Mouse (Mus musculus): Measurements from ENCODE around the gene Rbm14. TPM values are rescaled to one million over a fixed set of nuclear protein-coding genes. Genes with fewer than 3 reads are reported as not detected.

Gene Rbm14
- 15.3 and 27.4 TPM in 2 replicates for polyA plus RNA-seq (2012; ENCODE audit: insufficient read depth, low replicate concordance)

DNA sequence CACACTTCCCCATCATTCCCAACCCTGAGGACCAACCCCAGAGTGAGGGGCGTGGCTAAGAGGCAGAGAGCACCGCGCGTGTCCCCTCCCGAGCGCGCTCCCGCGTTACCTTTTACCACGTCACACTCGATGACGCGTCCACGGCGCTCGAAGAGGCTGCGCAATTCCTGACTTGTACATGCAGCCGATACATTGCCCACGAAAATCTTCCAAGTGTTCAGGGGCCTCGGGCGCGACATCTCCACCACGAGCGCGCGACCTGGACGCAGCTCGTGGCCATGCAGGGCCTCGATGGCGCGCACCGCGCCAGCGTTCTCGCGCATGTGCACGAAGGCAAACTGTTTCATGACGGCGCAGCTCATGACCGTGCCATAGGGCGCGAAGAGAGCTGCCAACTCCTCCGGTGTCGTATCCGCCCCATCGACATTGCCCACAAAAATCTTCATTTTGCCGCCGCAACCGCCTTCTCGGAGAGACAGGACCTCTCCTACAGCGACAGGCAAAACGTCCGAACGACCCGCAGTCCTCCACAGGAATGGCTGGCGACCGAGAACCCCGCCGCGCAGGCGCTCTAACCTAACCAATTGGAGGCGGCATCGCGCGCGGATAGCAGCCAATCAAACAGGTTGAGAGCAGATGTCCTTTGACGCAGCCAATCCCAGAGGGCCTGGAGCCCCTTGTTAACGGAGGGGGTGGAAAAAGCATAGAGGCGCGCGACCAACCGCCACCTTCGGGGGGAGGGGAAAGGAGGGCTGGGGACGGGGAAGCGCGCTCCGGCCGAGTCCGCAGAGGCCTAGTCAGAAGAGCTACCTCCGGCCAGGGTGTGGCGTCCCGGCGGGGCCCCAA is at the start of gene Rbm14, which contains the start of gene Gm21992:
TSS of gene Rbm14 (minus strand) at position 572 of the 846 bp plus-strand sequence.
TSS of gene Gm21992 (minus strand) at position 550 of the 846 bp plus-strand sequence.
- peaks cover 10% of the 10 kb centered on the region for H3K9me3 ChIP-seq
- H3K36me3 ChIP-seq (replicated peaks; ENCODE audit: low read length), result peaks cover 4% of the 10 kb centered on the region
- H3K4me3 ChIP-seq (replicated peaks), result peak within 1 kb of the TSS; percentile 99
- TF ChIP-seq FLI1 (IDR thresholded peaks at IDR 0.05; ENCODE audit: low read length) (no peak), GATA1 (IDR thresholded peaks at IDR 0.05; ENCODE audit: borderline replicate concordance, low read length) (no peak)
- no peaks in the 10 kb centered on the region for H3K27me3 ChIP-seq (replicated peaks)
- peaks cover 37% of the 10 kb centered on the region for H3K4me1 ChIP-seq

GRCm38 (mm10) chr19:4859081-4859480 is 47.6 kb upstream of the Rbm14 start:
- peaks cover 12% of the 10 kb centered on the region for H3K4me1 ChIP-seq
- H3K36me3 ChIP-seq (replicated peaks; ENCODE audit: low read length), result no peaks in the 10 kb centered on the region
- peaks cover 83% of the 10 kb centered on the region for H3K27me3 ChIP-seq (replicated peaks)

DNA sequence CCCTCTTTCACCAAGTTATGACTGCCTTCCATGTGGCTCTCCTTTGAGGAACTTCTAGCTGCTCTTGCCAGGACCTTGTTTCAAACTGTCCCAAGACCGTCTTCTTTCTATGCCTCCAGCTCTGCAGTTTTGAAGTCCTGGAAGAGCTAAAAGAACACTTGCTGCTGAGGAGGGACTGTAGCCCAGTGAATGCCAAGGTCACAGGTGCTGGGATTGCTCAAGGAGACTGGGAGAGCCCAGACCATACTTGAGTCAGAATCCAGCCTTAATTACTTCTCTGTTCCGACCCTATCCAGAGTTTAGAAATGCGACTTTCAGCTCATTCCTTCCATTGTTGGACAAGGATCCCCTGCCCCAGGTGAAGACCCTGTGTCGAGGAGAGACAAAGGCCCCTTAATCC is 44.5 kb upstream of the Rbm14 start:
- Histone ChIP-seq H3K9me3 (no peaks in the 10 kb centered on the region), H3K4me1 (peaks cover 12% of the 10 kb centered on the region), H3K36me3 (replicated peaks; ENCODE audit: low read length) (no peaks in the 10 kb centered on the region), H3K27me3 (replicated peaks) (peaks cover 72% of the 10 kb centered on the region), H3K4me3 (replicated peaks) (no peak overlapping the region)
- TF ChIP-seq FLI1 (IDR thresholded peaks at IDR 0.05; ENCODE audit: low read length), result no peak
- TF ChIP-seq GATA1 (IDR thresholded peaks at IDR 0.05; ENCODE audit: borderline replicate concordance, low read length), result no peak

More at GRCm38 (mm10) chr19:4859081-4859480, 47.6 kb upstream of the Rbm14 start:
- no peak for TF ChIP-seq GATA1 (IDR thresholded peaks at IDR 0.05; ENCODE audit: borderline replicate concordance, low read length)
- TF ChIP-seq FLI1 (IDR thresholded peaks at IDR 0.05; ENCODE audit: low read length), result no peak
- peaks cover 5% of the 10 kb centered on the region; the same call in 1 of the 2 replicates for H3K9me3 ChIP-seq
- no peak overlapping the region for H3K4me3 ChIP-seq (replicated peaks)

DNA sequence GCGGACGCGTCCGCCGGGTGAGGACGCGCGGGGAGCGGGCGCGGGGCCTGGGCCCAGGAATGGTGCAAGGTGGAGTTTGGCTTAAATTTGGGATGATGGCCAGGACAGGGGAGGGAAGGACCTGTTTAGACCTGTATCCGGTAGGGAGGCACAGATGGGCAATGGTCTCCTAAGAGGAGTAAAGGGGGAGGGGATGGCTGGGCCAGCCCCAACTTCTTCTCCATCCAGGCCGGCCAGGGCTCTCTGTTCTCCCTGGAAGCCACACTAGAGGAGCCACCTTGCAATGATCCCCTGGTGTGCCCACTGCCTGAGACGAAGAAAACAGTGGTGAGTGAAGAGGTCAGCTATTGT is 44.0 kb upstream of the Rbm14 start:
- Histone ChIP-seq H3K27me3 (replicated peaks) (peaks cover 75% of the 10 kb centered on the region), H3K4me3 (replicated peaks) (peak overlapping the region; percentile 90), H3K4me1 (peaks cover 12% of the 10 kb centered on the region), H3K9me3 (no peaks in the 10 kb centered on the region), H3K36me3 (replicated peaks; ENCODE audit: low read length) (no peaks in the 10 kb centered on the region)
- no peak for TF ChIP-seq GATA1 (IDR thresholded peaks at IDR 0.05; ENCODE audit: borderline replicate concordance, low read length)
- TF ChIP-seq FLI1 (IDR thresholded peaks at IDR 0.05; ENCODE audit: low read length), result no peak

DNA sequence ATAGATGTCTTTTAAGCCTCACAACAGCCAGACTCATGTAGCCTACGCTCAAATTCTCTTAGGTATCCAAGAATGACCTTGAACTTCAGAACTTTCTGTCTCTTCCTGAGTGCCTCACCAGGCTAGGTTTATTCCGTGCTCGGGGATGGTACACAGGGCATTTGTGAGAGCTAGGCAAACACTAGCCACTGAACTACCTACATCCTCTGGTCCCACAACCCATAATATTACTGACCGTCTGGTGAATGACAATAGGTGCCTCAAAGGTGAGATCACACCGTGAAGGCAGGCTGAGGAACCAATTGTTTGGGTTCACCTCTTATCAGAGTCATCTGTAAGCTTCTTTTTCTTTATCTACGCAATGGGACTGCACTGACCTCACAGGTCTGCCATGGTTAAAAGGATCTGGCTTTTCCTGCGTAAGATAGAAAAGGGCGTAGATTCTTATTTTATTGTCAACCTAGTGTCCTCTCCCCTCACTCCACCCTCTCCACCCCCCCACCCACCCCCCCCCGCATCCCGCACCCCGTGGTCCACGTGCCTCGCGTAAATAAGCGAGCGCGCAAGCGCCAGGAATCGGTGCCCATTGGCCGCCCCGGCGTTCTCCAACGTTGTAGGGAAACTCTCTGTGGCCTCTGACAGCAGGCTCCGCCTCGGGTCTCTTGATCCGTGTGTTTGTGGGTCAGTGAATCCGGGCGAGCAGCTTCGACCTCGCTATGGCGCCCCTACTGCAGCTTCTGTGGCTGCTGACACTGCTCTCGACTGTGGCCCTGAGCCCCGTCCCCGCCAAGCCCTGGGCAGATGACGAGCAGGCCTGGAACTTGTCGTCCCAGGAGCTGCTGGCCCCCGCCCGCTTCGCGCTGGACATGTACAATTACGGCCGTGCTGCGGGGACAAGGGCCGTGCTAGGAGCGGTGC is 43.4 kb upstream of the Rbm14 start, which contains the start of gene Ctsf:
TSS of gene Ctsf (plus strand) at position 579 of the 918 bp plus-strand sequence.
- Histone ChIP-seq H3K4me3 (replicated peaks) (peak within 1 kb of the TSS; percentile 90), H3K4me1 (peaks cover 12% of the 10 kb centered on the region), H3K9me3 (no peaks in the 10 kb centered on the region), H3K36me3 (replicated peaks; ENCODE audit: low read length) (no peaks in the 10 kb centered on the region), H3K27me3 (replicated peaks) (peaks cover 73% of the 10 kb centered on the region)
- TF ChIP-seq FLI1 (IDR thresholded peaks at IDR 0.05; ENCODE audit: low read length), result no peak

- Histone ChIP-seq H3K4me1 (peaks cover 8% of the 10 kb centered on the region), H3K27me3 (replicated peaks) (peaks cover 48% of the 10 kb centered on the region), H3K4me3 (replicated peaks) (no peak overlapping the region), H3K9me3 (no peaks in the 10 kb centered on the region), H3K36me3 (replicated peaks; ENCODE audit: low read length) (no peaks in the 10 kb centered on the region)
- TF ChIP-seq GATA1 (IDR thresholded peaks at IDR 0.05; ENCODE audit: borderline replicate concordance, low read length) (no peak), FLI1 (IDR thresholded peaks at IDR 0.05; ENCODE audit: low read length) (no peak)
Measured at GRCm38 (mm10) chr19:4850281-4850680, 38.8 kb upstream of the Rbm14 start.

DNA sequence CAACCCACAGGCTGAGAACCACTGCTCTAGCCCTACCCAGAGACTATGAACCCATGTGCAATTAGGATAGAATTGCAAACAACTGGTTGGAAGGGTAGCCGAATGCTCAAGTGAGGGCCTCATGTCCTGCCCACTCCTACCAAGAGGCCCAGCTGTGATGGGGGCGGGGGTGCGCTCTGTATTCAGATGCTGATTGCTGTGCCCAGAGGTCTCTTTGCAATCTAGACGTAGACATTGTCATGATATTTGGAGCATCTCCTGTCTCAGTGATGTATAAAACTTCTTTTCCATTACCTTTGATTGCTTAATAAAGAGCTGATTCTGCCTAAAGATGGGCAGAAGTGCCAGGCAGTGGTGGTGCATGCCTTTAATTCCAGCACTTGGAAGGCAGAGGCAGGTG is 38.4 kb upstream of the Rbm14 start:
- Histone ChIP-seq H3K27me3 (replicated peaks) (peaks cover 45% of the 10 kb centered on the region), H3K4me1 (peaks cover 4% of the 10 kb centered on the region; the same call in 1 of the 2 replicates), H3K9me3 (no peaks in the 10 kb centered on the region), H3K36me3 (replicated peaks; ENCODE audit: low read length) (no peaks in the 10 kb centered on the region), H3K4me3 (replicated peaks) (no peak overlapping the region)
- no peak for TF ChIP-seq FLI1 (IDR thresholded peaks at IDR 0.05; ENCODE audit: low read length)
- no peak for TF ChIP-seq GATA1 (IDR thresholded peaks at IDR 0.05; ENCODE audit: borderline replicate concordance, low read length)

- TF ChIP-seq GATA1 (IDR thresholded peaks at IDR 0.05; ENCODE audit: borderline replicate concordance, low read length) (no peak), FLI1 (IDR thresholded peaks at IDR 0.05; ENCODE audit: low read length) (no peak)
- Histone ChIP-seq H3K27me3 (replicated peaks) (peaks cover 35% of the 10 kb centered on the region), H3K36me3 (replicated peaks; ENCODE audit: low read length) (no peaks in the 10 kb centered on the region), H3K4me1 (peaks cover 3% of the 10 kb centered on the region; the same call in 1 of the 2 replicates), H3K9me3 (no peaks in the 10 kb centered on the region), H3K4me3 (replicated peaks) (no peak overlapping the region)
Measured at GRCm38 (mm10) chr19:4847490-4847889, 36.1 kb upstream of the Rbm14 start.

GRCm38 (mm10) chr19:4845846-4846245 is 34.4 kb upstream of the Rbm14 start:
- peaks cover 3% of the 10 kb centered on the region; the same call in 1 of the 2 replicates for H3K4me1 ChIP-seq
- H3K4me3 ChIP-seq (replicated peaks), result no peak overlapping the region
- H3K27me3 ChIP-seq (replicated peaks), result peaks cover 47% of the 10 kb centered on the region
- no peak for TF ChIP-seq FLI1 (IDR thresholded peaks at IDR 0.05; ENCODE audit: low read length)
- no peak for TF ChIP-seq GATA1 (IDR thresholded peaks at IDR 0.05; ENCODE audit: borderline replicate concordance, low read length)
- no peaks in the 10 kb centered on the region for H3K9me3 ChIP-seq
- H3K36me3 ChIP-seq (replicated peaks; ENCODE audit: low read length), result no peaks in the 10 kb centered on the region

Data from megakaryocyte, embryonic 14.5 days (primary cell).